Mouse (Mus musculus) liver, postnatal 0 days (tissue): ENCODE results near the gene Pcbd2.

Experiments used
- CTCF ChIP-seq: sonication (generic); IDR thresholded peaks from 2 replicates; pipeline ENCODE4 v1.5.1; 2016; ENCODE audit warnings: antibody characterized with exemption, low read depth
- EP300 ChIP-seq: IDR thresholded peaks from 2 replicates; pipeline ENCODE4 v1.6.1; 2016; ENCODE audit warnings: antibody characterized with exemption, low read depth, mild to moderate bottlenecking

- TF ChIP-seq EP300: no peak
- no peak for TF ChIP-seq CTCF
Observed at GRCm38 (mm10) chr13:55714501-55715166, 12.5 kb upstream of the Pcbd2 start, which contains the start of gene Txndc15.
